Mouse (Mus musculus) forebrain, embryonic 10.5 days (tissue): ENCODE data around the gene Dag1. TPM values are rescaled to one million over a fixed set of nuclear protein-coding genes. Genes with fewer than 3 reads are reported as not detected.

ENCODE experiments used
- DNase-seq: peaks from one replicate; pipeline ENCODE4 v3.0.0-alpha.2; 2017; ENCODE audit warnings: low spot score; ENCODE audit errors: extremely low spot score
- H3K27ac ChIP-seq: fragments of 300-500 bp; sonication (generic); 2 replicates; pipeline ENCODE4 v1.5.1; 2016; ENCODE audit warnings: mild to moderate bottlenecking
- H3K27me3 ChIP-seq: fragments of 300-500 bp; sonication (generic); 2 replicates; pipeline ENCODE4 v1.6.1; 2016; ENCODE audit warnings: mild to moderate bottlenecking; ENCODE audit not compliant: poor library complexity, severe bottlenecking
- H3K36me3 ChIP-seq: fragments of 300-500 bp; sonication (generic); replicated peaks from 2 replicates; pipeline ENCODE4 v1.6.1; 2016; ENCODE audit warnings: mild to moderate bottlenecking, moderate library complexity
- H3K4me1 ChIP-seq: fragments of 300-500 bp; sonication (generic); 2 replicates; pipeline ENCODE4 v1.6.1; 2016
- H3K4me3 ChIP-seq: fragments of 300-500 bp; sonication (generic); 2 replicates; pipeline ENCODE4 v1.5.1; 2016; ENCODE audit warnings: mild to moderate bottlenecking, moderate library complexity
- H3K9me3 ChIP-seq: fragments of 300-500 bp; sonication (generic); 2 replicates; pipeline ENCODE4 v1.6.1; 2016; ENCODE audit warnings: mild to moderate bottlenecking, moderate library complexity
- WGBS: fragments of 180-500 bp; shearing (Covaris S2); methylation state at CpG from one replicate; pipeline ENCODE4 v1.1.7; 2016; 5-methylcytosine and 5-hydroxymethylcytosine counted together
- polyA plus RNA-seq: library from polyadenylated mRNA; unstranded; fragments of >200 nt; fragmentation: Nextera tagmentation; extraction: Ambion mirVana; gene quantifications from 2 replicates; pipeline ENCODE4 v1.2.1, GENCODE M21; 2016

Dag1 gene
- polyA plus RNA-seq, 1 experiment from 2014 or later: 74.0 TPM

GRCm38 (mm10) chr9:108238402-108238801 lies 25.4 kb downstream of the Dag1 start:
- H3K27ac ChIP-seq: no peak overlapping the region
- H3K9me3 ChIP-seq: no peaks in the 10 kb centered on the region
- H3K27me3 ChIP-seq: no peaks in the 10 kb centered on the region
- peaks cover 12% of the 10 kb centered on the region for H3K4me1 ChIP-seq
- peaks cover 52% of the 10 kb centered on the region for H3K36me3 ChIP-seq
- no peak overlapping the region for H3K4me3 ChIP-seq
- WGBS: 90% methylated on average over 2 of the region's 2 CpGs
- no peak for DNase-seq

GRCm38 (mm10) chr9:108234682-108235081 lies 29.1 kb downstream of the Dag1 start:
- no peak for DNase-seq
- peaks cover 51% of the 10 kb centered on the region for H3K36me3 ChIP-seq
- no peaks in the 10 kb centered on the region for H3K27me3 ChIP-seq
- no peaks in the 10 kb centered on the region for H3K9me3 ChIP-seq
- H3K4me3 ChIP-seq: no peak overlapping the region
- H3K4me1 ChIP-seq: peaks cover 12% of the 10 kb centered on the region
- H3K27ac ChIP-seq: no peak overlapping the region
- WGBS: 97% methylated on average over 2 of the region's 2 CpGs

GRCm38 (mm10) chr9:108232908-108233307 lies 30.9 kb downstream of the Dag1 start:
- no peak for DNase-seq
- WGBS: 97% methylated on average over 2 of the region's 2 CpGs
- H3K4me1 ChIP-seq: peaks cover 9% of the 10 kb centered on the region; the same call in 1 of the 2 replicates
- H3K9me3 ChIP-seq: no peaks in the 10 kb centered on the region
- H3K27me3 ChIP-seq: no peaks in the 10 kb centered on the region
- no peak overlapping the region for H3K4me3 ChIP-seq
- H3K36me3 ChIP-seq: peaks cover 59% of the 10 kb centered on the region
- no peak overlapping the region for H3K27ac ChIP-seq

GRCm38 (mm10) chr9:108227911-108228649 lies 35.7 kb downstream of the Dag1 start:
- peaks cover 7% of the 10 kb centered on the region; the same call in 1 of the 2 replicates for H3K4me1 ChIP-seq
- H3K27me3 ChIP-seq: no peaks in the 10 kb centered on the region
- WGBS: 77% methylated on average over 2 of the region's 2 CpGs
- H3K4me3 ChIP-seq: no peak overlapping the region
- no peak for DNase-seq
- H3K9me3 ChIP-seq: no peaks in the 10 kb centered on the region
- peaks cover 31% of the 10 kb centered on the region for H3K36me3 ChIP-seq
- H3K27ac ChIP-seq: no peak overlapping the region

GRCm38 (mm10) chr9:108225166-108225565 lies 38.6 kb downstream of the Dag1 start:
- no peak for DNase-seq

GRCm38 (mm10) chr9:108223633-108224032 lies 40.1 kb downstream of the Dag1 start:
- Histone ChIP-seq H3K27me3 (no peaks in the 10 kb centered on the region), H3K27ac (no peak overlapping the region), H3K9me3 (no peaks in the 10 kb centered on the region), H3K4me3 (no peak overlapping the region), H3K4me1 (peaks cover 10% of the 10 kb centered on the region), H3K36me3 (peaks cover 9% of the 10 kb centered on the region)
- WGBS: 93% methylated on average over 1 of the region's 1 CpGs
- no peak for DNase-seq

More at GRCm38 (mm10) chr9:108225166-108225565, 38.6 kb downstream of the Dag1 start:
- peaks cover 10% of the 10 kb centered on the region for H3K4me1 ChIP-seq
- H3K4me3 ChIP-seq: no peak overlapping the region
- H3K9me3 ChIP-seq: no peaks in the 10 kb centered on the region
- 93% methylated on average over 2 of the region's 2 CpGs for WGBS
- no peak overlapping the region for H3K27ac ChIP-seq
- no peaks in the 10 kb centered on the region for H3K27me3 ChIP-seq
- H3K36me3 ChIP-seq: peaks cover 22% of the 10 kb centered on the region

- Histone ChIP-seq H3K36me3 (peaks cover 18% of the 10 kb centered on the region), H3K27me3 (no peaks in the 10 kb centered on the region), H3K9me3 (no peaks in the 10 kb centered on the region), H3K4me3 (no peak overlapping the region), H3K27ac (no peak overlapping the region), H3K4me1 (peaks cover 3% of the 10 kb centered on the region; the same call in 1 of the 2 replicates)
- DNase-seq: no peak
- WGBS: 90% methylated on average over 3 of the region's 3 CpGs
These were observed 42.2 kb downstream of the Dag1 start for GRCm38 (mm10) chr9:108221566-108221965.

- Histone ChIP-seq H3K9me3 (no peaks in the 10 kb centered on the region), H3K27ac (no peak overlapping the region), H3K36me3 (peaks cover 29% of the 10 kb centered on the region), H3K27me3 (no peaks in the 10 kb centered on the region), H3K4me1 (peaks cover 3% of the 10 kb centered on the region; the same call in 1 of the 2 replicates), H3K4me3 (no peak overlapping the region)
- DNase-seq: no peak
- WGBS: 93% methylated on average over 1 of the region's 1 CpGs
These were observed 43.4 kb downstream of the Dag1 start for GRCm38 (mm10) chr9:108220380-108220774.

GRCm38 (mm10) chr9:108219766-108220379 lies 43.9 kb downstream of the Dag1 start:
- 94% methylated on average over 12 of the region's 12 CpGs for WGBS
- H3K36me3 ChIP-seq: peaks cover 34% of the 10 kb centered on the region

GRCm38 (mm10) chr9:108217936-108218543 lies 45.7 kb downstream of the Dag1 start:
- Histone ChIP-seq H3K4me1 (peaks cover 15% of the 10 kb centered on the region), H3K4me3 (no peak overlapping the region), H3K27me3 (no peaks in the 10 kb centered on the region), H3K36me3 (peaks cover 37% of the 10 kb centered on the region), H3K27ac (no peak overlapping the region), H3K9me3 (no peaks in the 10 kb centered on the region)
- WGBS: 88% methylated on average over 11 of the region's 11 CpGs
- no peak for DNase-seq

More at GRCm38 (mm10) chr9:108219766-108220379, 43.9 kb downstream of the Dag1 start:
- Histone ChIP-seq H3K27me3 (no peaks in the 10 kb centered on the region), H3K4me3 (no peak overlapping the region), H3K27ac (no peak overlapping the region), H3K4me1 (peaks cover 3% of the 10 kb centered on the region; the same call in 1 of the 2 replicates), H3K9me3 (no peaks in the 10 kb centered on the region)
- DNase-seq: no peak

GRCm38 (mm10) chr9:108217406-108217805 lies 46.4 kb downstream of the Dag1 start:
- Histone ChIP-seq H3K9me3 (no peaks in the 10 kb centered on the region), H3K36me3 (peaks cover 37% of the 10 kb centered on the region), H3K4me3 (no peak overlapping the region), H3K27me3 (no peaks in the 10 kb centered on the region), H3K4me1 (peaks cover 22% of the 10 kb centered on the region), H3K27ac (no peak overlapping the region)
- WGBS: 93% methylated on average over 3 of the region's 3 CpGs
- no peak for DNase-seq

GRCm38 (mm10) chr9:108213105-108213504 lies 50.7 kb downstream of the Dag1 start:
- no peaks in the 10 kb centered on the region for H3K27me3 ChIP-seq
- 16% methylated on average over 7 of the region's 7 CpGs for WGBS
- H3K4me3 ChIP-seq: peak overlapping the region; percentile 23; the same call in 1 of the 2 replicates
- H3K9me3 ChIP-seq: no peaks in the 10 kb centered on the region
- H3K36me3 ChIP-seq: peaks cover 54% of the 10 kb centered on the region
- H3K27ac ChIP-seq: peak overlapping the region; percentile 86
- H3K4me1 ChIP-seq: peaks cover 22% of the 10 kb centered on the region
- peak; percentile 56 for DNase-seq

- DNase-seq: no peak
- Histone ChIP-seq H3K4me1 (peaks cover 22% of the 10 kb centered on the region), H3K27ac (peak overlapping the region; percentile 86), H3K36me3 (peaks cover 54% of the 10 kb centered on the region), H3K4me3 (no peak overlapping the region), H3K27me3 (no peaks in the 10 kb centered on the region), H3K9me3 (no peaks in the 10 kb centered on the region)
- 81% methylated on average over 2 of the region's 2 CpGs for WGBS
These were observed 51.3 kb downstream of the Dag1 start for GRCm38 (mm10) chr9:108212426-108212825.
